Mouse (Mus musculus): Measurements from ENCODE around the gene Aldh1l2.
"Not testable (repeated sequence)": the region's sequence is repeated elsewhere in the genome, so short reads cannot be mapped to it uniquely, and the experiment has no call there.

Aldh1l2 gene

GRCm38 (mm10) chr10:83533910-83534283, at the start of gene Aldh1l2:
Gene Aldh1l2, minus strand, starts transcription at chr10:83534140.
- DNase-seq (ENCODE audit: low spot score in 2 of 2) = peak; percentile 19 to 44

GRCm38 (mm10) chr10:83565449-83566441, 31.8 kb upstream of the Aldh1l2 start:
- no peak for DNase-seq (ENCODE audit: low spot score in 2 of 2)

- DNase-seq (ENCODE audit: low spot score in 2 of 2) = no peak
Observed at GRCm38 (mm10) chr10:83563005-83563404, 29.1 kb upstream of the Aldh1l2 start.

- DNase-seq (ENCODE audit: low spot score in 2 of 2) = no peak
Observed at GRCm38 (mm10) chr10:83545341-83545740, 11.4 kb upstream of the Aldh1l2 start.

- DNase-seq (ENCODE audit: low spot score in 2 of 2) = no peak
Observed at GRCm38 (mm10) chr10:83544103-83544479, 10.2 kb upstream of the Aldh1l2 start.

- DNase-seq (ENCODE audit: low spot score in 2 of 2) = peak; percentile 94 to 95
Observed at GRCm38 (mm10) chr10:83543439-83544102, 9.6 kb upstream of the Aldh1l2 start, which contains the start of gene Washc4. Gene Washc4, plus strand, starts transcription at chr10:83543752.

- DNase-seq (ENCODE audit: low spot score in 2 of 2) = peak; percentile 32 to 73
Observed at GRCm38 (mm10) chr10:83542241-83542640, 8.3 kb upstream of the Aldh1l2 start.

GRCm38 (mm10) chr10:83540092-83540491, 6.2 kb upstream of the Aldh1l2 start:
- DNase-seq (ENCODE audit: low spot score in 2 of 2) = no peak

GRCm38 (mm10) chr10:83539311-83539980, 5.5 kb upstream of the Aldh1l2 start:
- DNase-seq (ENCODE audit: low spot score in 2 of 2) = no peak

- no peak for DNase-seq (ENCODE audit: low spot score in 2 of 2)
Observed at GRCm38 (mm10) chr10:83536436-83536835, 2.5 kb upstream of the Aldh1l2 start.

GRCm38 (mm10) chr10:83533258-83533909, 556 bp downstream of the Aldh1l2 start:
- DNase-seq (ENCODE audit: low spot score in 2 of 2) = peak; percentile 76 to 84

GRCm38 (mm10) chr10:83530384-83530967, 3.5 kb downstream of the Aldh1l2 start:
- DNase-seq (ENCODE audit: low spot score in 2 of 2) = no peak

- not testable (repeated sequence) for DNase-seq (ENCODE audit: low spot score in 2 of 2)
Observed at GRCm38 (mm10) chr10:83524238-83524637, 9.7 kb downstream of the Aldh1l2 start.

GRCm38 (mm10) chr10:83520990-83521389, 12.9 kb downstream of the Aldh1l2 start:
- no peak for DNase-seq (ENCODE audit: low spot score in 2 of 2)

- no peak for DNase-seq (ENCODE audit: low spot score in 2 of 2)
Observed at GRCm38 (mm10) chr10:83513736-83514135, 20.2 kb downstream of the Aldh1l2 start.

GRCm38 (mm10) chr10:83511304-83511703, 22.6 kb downstream of the Aldh1l2 start:
- no peak for DNase-seq (ENCODE audit: low spot score in 2 of 2)

GRCm38 (mm10) chr10:83508962-83509660, 24.8 kb downstream of the Aldh1l2 start:
- peak; percentile 1 to 15 for DNase-seq (ENCODE audit: low spot score in 2 of 2)

GRCm38 (mm10) chr10:83497321-83497720, 36.6 kb downstream of the Aldh1l2 start:
- no peak for DNase-seq (ENCODE audit: low spot score in 2 of 2)

GRCm38 (mm10) chr10:83490506-83490905, 43.4 kb downstream of the Aldh1l2 start:
- DNase-seq (ENCODE audit: low spot score in 2 of 2) = no peak

- peak in 1 of 2 experiments; percentile 22 for DNase-seq (ENCODE audit: low spot score in 2 of 2)
Observed at GRCm38 (mm10) chr10:83477286-83477685, 56.7 kb downstream of the Aldh1l2 start.

- DNase-seq (ENCODE audit: low spot score in 2 of 2) = no peak
Observed at GRCm38 (mm10) chr10:83475226-83475625, 58.7 kb downstream of the Aldh1l2 start.
